14 mouse cellular contexts compared by ENCODE assay signal in the genomic region with DNA sequence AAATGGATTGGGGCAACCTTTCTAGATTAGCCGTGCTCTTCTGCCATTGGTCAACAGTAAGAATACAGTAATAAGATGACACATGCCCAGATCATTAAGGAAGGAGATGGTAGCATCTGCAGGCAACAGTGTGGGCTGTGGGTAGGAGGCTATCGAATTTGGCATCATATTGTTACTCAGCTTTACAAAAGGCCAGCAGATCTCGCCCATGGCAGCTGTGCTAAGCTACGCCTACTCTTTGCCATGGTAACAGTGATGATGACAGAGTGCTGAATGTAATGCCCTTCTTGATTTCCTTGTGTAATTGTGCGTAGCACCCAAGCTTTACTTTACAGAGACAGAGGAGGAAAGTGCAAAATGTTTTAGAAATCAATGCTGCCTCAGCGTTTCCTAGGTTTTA.
A peak's percentile ranks its signal among the peaks of the same experiment; 100 is the strongest.
DNase-seq lines count a peak whose midpoint lies in the region; ATAC-seq and TF ChIP-seq lines count a peak whose summit lies in the region.
"Had no signal": no experiment of that assay in that cellular context is flagged by ENCODE, and none has a peak within 500 bp of the region (broad histone marks: within the 10 kb centered on the region; RNA-seq: fewer than 3 reads in every experiment).

No protein-coding gene starts in this region.

- no peak for TF ChIP-seq CTCF in kidney, postnatal 0 days (IDR thresholded peaks at IDR 0.05; ENCODE audit: low read depth)
- no peak for TF ChIP-seq CTCF in forebrain, postnatal 0 days (IDR thresholded peaks at IDR 0.05; ENCODE audit: low read depth)

- no peak overlapping the region for H3K4me3 ChIP-seq in kidney, postnatal 0 days (replicated peaks; ENCODE audit: low read depth, low read length)
- H3K4me3 ChIP-seq in forebrain, postnatal 0 days (ENCODE audit: low read depth, low read length) = no peak overlapping the region
- H3K4me3 ChIP-seq in neural tube, embryonic 13.5 days = no peak overlapping the region

- no peaks in the 10 kb centered on the region for H3K9me3 ChIP-seq in kidney, postnatal 0 days (replicated peaks; ENCODE audit: low read length)
- H3K9me3 ChIP-seq in forebrain, postnatal 0 days (ENCODE audit: low read length) = no peaks in the 10 kb centered on the region
- H3K9me3 ChIP-seq in neural tube, embryonic 13.5 days = no peaks in the 10 kb centered on the region

- 0 out of 2 replicates have a peak, but pooled peaks cover 4% of the 10 kb centered on the region for H3K36me3 ChIP-seq in kidney, postnatal 0 days (ENCODE audit: insufficient read depth, low read length)
- no peaks in the 10 kb centered on the region for H3K36me3 ChIP-seq in forebrain, postnatal 0 days (ENCODE audit: insufficient read depth)
- no peaks in the 10 kb centered on the region for H3K36me3 ChIP-seq in neural tube, embryonic 13.5 days

- peak; percentile 76; the same call in 1 of the 2 replicates for ATAC-seq in kidney, postnatal 0 days (replicated peaks; ENCODE audit: low FRiP score, low read depth)
- peak; percentile 85 for ATAC-seq in forebrain, postnatal 0 days
- ATAC-seq in neural tube, embryonic 13.5 days (ENCODE audit: low read depth) = peak; percentile 77
- ATAC-seq in megakaryocyte-erythroid progenitor cell, adult 5-6 weeks (replicated peaks; ENCODE audit: low FRiP score, low TSS enrichment, poor library complexity, severe bottlenecking) = no peak
- ATAC-seq: activated CD4-positive, CD25-positive, alpha-beta regulatory T cell, adult 4 months had no signal

- no peak overlapping the region for H3K4me2 ChIP-seq in kidney, postnatal 0 days (ENCODE audit: low read length)
- no peak overlapping the region for H3K4me2 ChIP-seq in forebrain, postnatal 0 days (ENCODE audit: low read depth)
- no peak overlapping the region for H3K4me2 ChIP-seq in neural tube, embryonic 13.5 days

- H3K27ac ChIP-seq in kidney, postnatal 0 days = no peak overlapping the region
- no peak overlapping the region for H3K27ac ChIP-seq in forebrain, postnatal 0 days (ENCODE audit: low read depth, low read length)
- no peak overlapping the region for H3K27ac ChIP-seq in neural tube, embryonic 13.5 days (replicated peaks)
- H3K27ac ChIP-seq: macrophage had no signal

- DNase-seq in kidney, postnatal 0 days (ENCODE audit: low spot score) = peak; percentile 79
- no peak for DNase-seq in kidney, postnatal 25 days
- DNase-seq in forebrain, postnatal 0 days = peak; percentile 28
- peak; percentile 38 to 39 for DNase-seq in layer of hippocampus, postnatal 14 days (ENCODE audit: low spot score in 2 of 2)
- DNase-seq in thymus, adult 18-20 months = no peak
- DNase-seq in MN1 (ENCODE audit: low spot score) = no peak
- DNase-seq: cerebellum, adult 9-11 months; heart, postnatal 14 days; thymus, postnatal 25 days had no signal

- H3K9ac ChIP-seq in kidney, postnatal 0 days (ENCODE audit: low read depth, low read length) = no peak overlapping the region
- H3K9ac ChIP-seq in forebrain, postnatal 0 days = no peak overlapping the region
- H3K9ac ChIP-seq in neural tube, embryonic 13.5 days = no peak overlapping the region

- no peaks in the 10 kb centered on the region; the same call in 1 of the 2 replicates for H3K4me1 ChIP-seq in kidney, postnatal 0 days (replicated peaks; ENCODE audit: insufficient read depth, low read length)
- H3K4me1 ChIP-seq in forebrain, postnatal 0 days (ENCODE audit: insufficient read depth) = no peaks in the 10 kb centered on the region
- H3K4me1 ChIP-seq in neural tube, embryonic 13.5 days (replicated peaks) = peaks cover 5% of the 10 kb centered on the region; the same call in 1 of the 2 replicates

- no peaks in the 10 kb centered on the region for H3K27me3 ChIP-seq in kidney, postnatal 0 days (ENCODE audit: insufficient read depth, low read length)
- H3K27me3 ChIP-seq in forebrain, postnatal 0 days (ENCODE audit: insufficient read depth, low read length) = no peaks in the 10 kb centered on the region
- no peaks in the 10 kb centered on the region for H3K27me3 ChIP-seq in neural tube, embryonic 13.5 days
- H3K27me3 ChIP-seq: CH12.LX had no signal

- WGBS in kidney, postnatal 0 days = 62% methylated on average over 6 of the region's 6 CpGs
- 49% methylated on average over 6 of the region's 6 CpGs for whole genome bisulfite sequencing in forebrain, postnatal 0 days
- WGBS in neural tube, embryonic 13.5 days = 50% methylated on average over 6 of the region's 6 CpGs

Comparison
In these comparisons a context has a peak if more than half of its experiments do, and no peak if none do; other contexts are left out.
1. DNase-seq: peak in kidney, postnatal 0 days (single experiment), forebrain, postnatal 0 days (single experiment) and layer of hippocampus, postnatal 14 days (2 of 2); none in kidney, postnatal 25 days (0 of 2), thymus, adult 18-20 months (0 of 2) and MN1 (single experiment).